Mouse (Mus musculus) lung, adult 2 months (tissue): ENCODE results near the gene Olfr522. TPM values are rescaled to one million over a fixed set of nuclear protein-coding genes. Genes with fewer than 3 reads are reported as not detected.
"Not testable (repeated sequence)": the region's sequence is repeated elsewhere in the genome, so short reads cannot be mapped to it uniquely, and the experiment has no call there.

Experiments used
- DNase-seq: peaks from one replicate; pipeline ENCODE4 v3.0.0; 2022
- H3K4me1 ChIP-seq: fragments of 200-500 bp; 2 replicates; pipeline ENCODE4 v1.6.1; 2011; ENCODE audit warnings: low read length; ENCODE audit not compliant: control insufficient read depth, insufficient read depth
- H3K4me3 ChIP-seq: fragments of 200-500 bp; replicated peaks from 2 replicates; pipeline ENCODE3; 2011; ENCODE audit warnings: low read depth, mild to moderate bottlenecking, control low read depth, low read length; ENCODE audit errors: extremely low read depth
- CTCF ChIP-seq: fragments of 200-500 bp; IDR thresholded peaks from 2 replicates; pipeline ENCODE4 v1.5.1; 2011; ENCODE audit warnings: mild to moderate bottlenecking, low read length, control low read depth; ENCODE audit not compliant: insufficient read depth
- POLR2A ChIP-seq: fragments of 200-500 bp; IDR thresholded peaks from 2 replicates; pipeline ENCODE4 v1.6.1; 2011; ENCODE audit warnings: low read depth, mild to moderate bottlenecking, control low read depth, low read length, borderline replicate concordance; ENCODE audit errors: extremely low read depth
- WGBS: fragments of 180-500 bp; shearing (Covaris S2); methylation state at CpG from one replicate; pipeline ENCODE4 v1.1.7; 2018; 5-methylcytosine and 5-hydroxymethylcytosine counted together
- polyA plus RNA-seq: library from polyadenylated mRNA; depleted of rRNA; stranded (reverse); fragments of >200 nt; gene quantifications from 2 replicates; pipeline ENCODE4 v1.2.3, GENCODE M21; 2012

The Olfr522 gene
- polyA plus RNA-seq, 1 experiment, result not detected

DNA sequence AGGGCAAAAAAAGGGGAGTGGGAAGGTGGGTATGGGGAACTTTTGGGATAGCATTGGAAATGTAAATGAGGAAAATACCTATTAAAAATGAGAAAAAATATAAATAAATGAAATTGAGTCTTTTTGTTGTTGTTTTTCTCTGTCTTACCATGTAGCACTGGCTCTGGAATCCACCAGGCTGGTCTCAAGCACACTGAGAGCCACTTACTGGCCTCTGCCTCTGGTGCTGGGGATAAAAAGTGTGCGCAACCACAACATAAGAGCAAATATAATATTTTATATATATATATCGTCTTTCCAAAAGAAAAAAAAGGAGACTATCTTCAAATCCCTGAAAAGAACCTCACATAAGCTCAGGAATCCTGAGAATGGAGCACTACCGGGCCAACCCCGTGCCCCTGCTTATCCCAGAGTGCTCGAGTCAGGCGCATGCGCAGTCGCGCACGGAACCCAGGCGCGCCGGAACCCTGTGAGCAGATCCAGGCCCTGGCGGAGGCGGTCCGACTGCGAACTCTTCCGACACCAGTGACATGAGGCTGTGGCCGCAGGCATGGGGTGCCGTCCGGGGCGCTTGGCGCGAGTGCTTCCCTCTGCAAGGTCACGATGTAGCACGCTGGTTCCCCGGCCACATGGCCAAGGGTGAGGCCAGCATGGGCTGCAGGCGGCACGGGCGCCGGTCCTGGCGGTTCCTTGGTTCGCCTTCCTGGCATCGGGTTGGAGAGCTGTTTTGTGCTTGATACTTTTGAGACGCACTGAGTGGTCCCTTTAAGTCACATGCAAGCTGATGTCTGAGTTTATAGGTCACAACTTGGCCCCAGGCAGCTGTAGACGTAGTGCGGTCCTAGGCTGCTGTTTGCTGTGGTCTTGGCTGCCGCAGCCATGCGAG, 27.2 kb downstream of the Olfr522 start, which contains the start of gene Mtg1:
TSS of gene Mtg1 (plus strand) at position 430 of the 886 bp plus-strand sequence.
- H3K4me1 ChIP-seq, result peaks cover 5% of the 10 kb centered on the region; the same call in 1 of the 2 replicates
- DNase-seq, result peak; percentile 98
- peak within 1 kb of the TSS; percentile 99 for H3K4me3 ChIP-seq
- 3% methylated on average over 39 of the region's 39 CpGs for WGBS
- TF ChIP-seq POLR2A, result peak; percentile 65; the same call in 1 of the 2 replicates
- no peak for TF ChIP-seq CTCF

DNA sequence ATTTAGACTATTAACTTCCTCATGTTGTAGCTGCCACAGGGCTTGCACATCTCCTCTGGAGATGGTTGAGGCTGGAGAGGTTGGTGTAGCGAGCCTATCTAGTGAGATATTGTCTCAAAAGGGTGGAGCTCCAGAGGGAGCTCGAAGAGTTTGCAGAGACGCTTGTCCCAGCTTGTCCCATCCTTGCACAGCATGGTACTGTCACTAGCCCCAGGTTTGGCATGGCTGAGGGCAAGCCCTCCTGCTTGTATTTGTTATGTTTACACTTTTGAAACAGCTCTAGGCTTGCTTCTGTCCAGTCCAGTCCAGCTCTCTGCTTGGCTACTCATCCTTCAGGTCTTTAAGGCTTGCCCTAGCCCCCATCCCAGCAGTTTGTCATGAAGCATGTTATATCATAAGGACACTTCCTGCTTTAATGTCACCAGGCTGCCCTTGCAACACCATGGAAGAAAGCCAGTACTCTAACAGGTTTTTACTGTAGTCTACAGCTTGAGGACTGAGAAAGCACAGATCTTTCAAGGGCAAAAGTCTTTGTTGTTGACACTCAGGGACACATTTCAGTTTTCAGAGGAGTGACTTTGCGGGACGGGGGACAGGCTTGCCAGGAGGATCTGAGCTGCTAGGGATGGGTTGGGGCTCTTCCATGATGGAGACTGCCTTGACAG, 29.3 kb downstream of the Olfr522 start:
- Histone ChIP-seq H3K4me3 (no peak overlapping the region), H3K4me1 (peaks cover 5% of the 10 kb centered on the region; the same call in 1 of the 2 replicates)
- no peak for DNase-seq
- TF ChIP-seq CTCF (no peak), POLR2A (no peak)
- 87% methylated on average over 5 of the region's 5 CpGs for WGBS

DNA sequence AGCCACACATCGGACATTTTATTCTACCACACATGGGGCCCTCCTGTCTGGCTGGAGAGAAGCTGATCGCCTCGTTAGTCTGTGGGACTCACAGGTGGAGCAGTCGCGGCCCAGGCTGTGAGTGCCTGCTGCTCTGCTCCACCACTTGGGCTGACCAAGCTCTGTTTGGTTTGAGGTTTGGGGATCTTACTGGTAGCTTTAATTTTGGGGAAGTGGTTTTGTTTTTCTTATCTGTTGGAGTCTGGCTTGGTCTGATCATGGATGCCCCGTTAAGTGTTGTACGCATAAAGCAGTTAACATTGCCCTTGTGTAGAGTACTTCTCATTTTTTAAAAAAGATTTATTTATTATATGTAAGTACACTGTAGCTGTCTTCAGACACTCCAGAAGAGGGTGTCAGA, 30.5 kb downstream of the Olfr522 start:
- DNase-seq, H3K4me3 ChIP-seq, H3K4me1 ChIP-seq: not testable (repeated sequence)
- WGBS, result 82% methylated on average over 7 of the region's 7 CpGs

DNA sequence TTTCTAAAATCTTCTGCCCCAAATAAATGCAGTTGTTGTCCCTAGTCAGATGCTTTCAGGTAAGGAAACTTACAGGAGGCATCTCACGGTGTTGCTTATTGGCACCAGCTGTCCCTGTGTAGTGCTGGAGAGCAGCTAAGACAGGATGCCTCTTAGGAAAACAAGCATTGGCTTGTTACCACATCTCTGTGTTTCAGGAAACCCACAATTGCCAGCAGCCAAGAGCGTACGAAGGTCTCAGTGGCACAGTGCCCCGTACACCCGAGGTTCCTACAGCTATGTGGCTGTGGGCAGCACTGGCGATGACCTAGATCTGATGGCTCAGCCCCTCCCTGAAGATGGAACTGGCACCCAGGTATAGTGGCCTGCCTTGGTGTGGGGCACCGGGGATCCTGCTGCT, 32.4 kb downstream of the Olfr522 start:
- 83% methylated on average over 7 of the region's 7 CpGs for WGBS
- not testable (repeated sequence) for H3K4me3 ChIP-seq, H3K4me1 ChIP-seq, DNase-seq

DNA sequence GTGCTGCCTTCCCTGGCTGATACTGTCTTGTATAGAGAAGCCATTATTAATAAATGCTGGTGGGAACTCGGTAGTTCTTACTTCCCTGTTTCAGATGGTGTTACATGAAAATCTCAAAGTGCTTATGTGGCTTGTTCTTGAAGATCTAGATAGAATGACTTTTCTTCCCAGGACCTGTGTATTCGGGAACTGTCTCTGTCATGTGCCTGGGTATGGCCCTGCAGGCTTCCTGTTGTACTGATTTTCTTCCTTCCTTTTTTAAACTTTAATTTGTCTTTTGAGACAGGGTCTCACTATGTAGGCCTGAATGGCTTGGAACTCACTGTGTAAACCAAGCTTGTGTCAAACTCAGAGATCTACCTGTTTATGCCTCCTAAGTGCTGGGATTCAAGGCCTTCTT, 36.7 kb downstream of the Olfr522 start:
- Histone ChIP-seq H3K4me1 (peaks cover 4% of the 10 kb centered on the region), H3K4me3 (no peak overlapping the region)
- DNase-seq, result no peak
- TF ChIP-seq CTCF (no peak), POLR2A (no peak)
- 63% methylated on average over 2 of the region's 2 CpGs for WGBS

DNA sequence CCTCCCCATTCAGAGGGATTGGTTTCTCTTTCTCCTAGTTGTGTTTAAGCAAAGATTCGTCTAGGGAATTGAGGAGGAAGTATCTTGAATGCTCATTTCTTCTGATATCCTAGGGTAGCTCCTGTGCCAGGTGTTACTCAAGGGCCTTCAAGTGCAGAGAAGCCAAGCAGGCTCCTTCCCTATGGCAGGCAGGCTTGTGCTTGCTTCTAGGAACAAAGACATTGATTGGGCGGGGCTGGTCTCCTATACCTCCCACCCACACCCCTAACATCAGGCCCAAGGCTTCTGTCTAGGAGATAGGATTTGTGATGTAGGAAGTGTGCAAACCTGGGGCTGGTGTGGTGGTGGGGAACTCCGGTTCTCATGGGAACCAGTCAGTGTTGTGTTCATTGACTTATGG, 37.6 kb downstream of the Olfr522 start:
- TF ChIP-seq POLR2A (no peak), CTCF (no peak)
- H3K4me1 ChIP-seq, result peaks cover 4% of the 10 kb centered on the region
- no peak for DNase-seq
- no peak overlapping the region for H3K4me3 ChIP-seq
- WGBS, result 68% methylated on average over 3 of the region's 3 CpGs

DNA sequence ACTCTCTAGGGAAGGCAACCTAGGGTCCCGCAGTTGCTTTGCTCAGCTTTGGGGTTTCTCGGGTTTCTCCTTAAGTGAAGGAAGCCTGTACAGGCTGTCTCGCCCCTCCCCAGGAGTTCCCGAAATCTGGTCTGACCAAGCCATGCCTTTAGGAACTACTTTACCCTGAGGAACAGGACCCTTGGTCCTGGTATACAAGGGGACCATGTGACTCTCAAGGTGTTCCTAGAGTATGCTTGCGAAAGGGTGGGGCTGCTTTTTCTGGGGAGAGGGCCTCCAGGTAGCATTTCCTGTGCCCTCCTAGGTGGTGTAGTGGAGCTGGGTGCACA, 38.6 kb downstream of the Olfr522 start:
- peak overlapping the region; percentile 70 for H3K4me3 ChIP-seq
- TF ChIP-seq POLR2A, result no peak
- TF ChIP-seq CTCF, result no peak
- whole genome bisulfite sequencing, result 8% methylated on average over 5 of the region's 5 CpGs
- H3K4me1 ChIP-seq, result peaks cover 4% of the 10 kb centered on the region
- DNase-seq, result no peak

DNA sequence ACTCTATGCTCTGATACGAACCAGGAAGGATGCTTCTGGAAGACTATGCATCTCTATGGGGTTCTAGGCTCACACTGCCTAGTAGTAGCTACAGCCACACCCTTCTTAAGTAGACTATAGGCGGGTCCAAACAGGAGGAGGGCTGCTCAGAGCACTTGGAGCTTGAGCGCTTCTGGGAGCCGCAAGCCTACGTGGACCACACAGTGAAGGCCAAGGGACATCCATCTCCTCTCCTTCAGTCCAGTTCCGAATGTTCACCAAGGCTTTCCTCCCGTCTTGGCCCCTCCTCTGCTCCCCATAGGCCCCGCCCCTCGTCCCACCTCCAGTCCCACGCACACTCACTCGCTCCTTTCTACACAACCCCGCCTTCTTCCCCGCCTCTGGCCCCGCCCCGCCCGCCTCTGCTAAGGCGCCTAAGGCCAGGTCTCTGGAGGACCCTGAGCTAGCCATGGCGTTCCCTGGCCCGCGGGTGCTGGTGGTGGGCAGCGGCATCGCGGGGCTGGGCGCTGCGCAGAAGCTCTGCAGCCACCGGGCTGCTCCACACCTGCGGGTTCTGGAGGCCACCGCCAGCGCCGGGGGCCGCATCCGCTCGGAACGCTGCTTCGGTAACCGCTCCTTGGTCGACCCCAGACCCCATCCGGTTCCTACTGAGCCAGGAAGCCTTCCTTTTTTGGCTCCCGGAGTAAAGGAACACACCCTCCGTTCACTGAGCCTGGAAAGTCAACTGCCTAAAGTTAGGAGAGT, 39.1 kb downstream of the Olfr522 start:
- WGBS, result under 1% methylated on average over 40 of the region's 40 CpGs
- TF ChIP-seq POLR2A (peak; percentile 36; the same call in 1 of the 2 replicates), CTCF (no peak)
- H3K4me3 ChIP-seq, result peak overlapping the region; percentile 70
- H3K4me1 ChIP-seq, result peaks cover 4% of the 10 kb centered on the region
- peak; percentile 91 for DNase-seq

DNA sequence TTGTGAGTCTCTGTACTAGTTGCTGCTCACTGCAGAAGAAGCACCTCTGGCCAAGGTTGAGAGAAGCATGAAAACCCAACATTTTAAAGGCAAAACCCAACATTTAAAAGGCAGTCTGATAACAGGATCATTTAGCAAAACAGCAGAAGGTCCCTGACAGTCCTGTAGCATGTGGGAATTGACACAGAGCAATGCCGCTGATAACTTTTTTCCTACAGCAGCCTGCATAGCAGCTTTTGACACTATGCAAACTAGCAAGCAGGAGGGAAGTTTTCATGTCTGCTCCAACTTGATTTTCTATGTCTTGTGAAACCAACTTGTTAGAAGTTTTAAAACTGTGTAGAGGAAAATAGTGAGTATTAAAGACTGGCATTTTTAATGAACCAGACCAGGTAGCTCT, 40.2 kb downstream of the Olfr522 start:
- TF ChIP-seq POLR2A, result no peak
- no peak for TF ChIP-seq CTCF
- WGBS, result 82% methylated on average over 1 of the region's 1 CpGs
- H3K4me3 ChIP-seq, result no peak overlapping the region
- DNase-seq, result no peak
- peaks cover 4% of the 10 kb centered on the region for H3K4me1 ChIP-seq
